Comparison of ENCODE assay signal across 9 mouse cellular contexts in the genomic region with DNA sequence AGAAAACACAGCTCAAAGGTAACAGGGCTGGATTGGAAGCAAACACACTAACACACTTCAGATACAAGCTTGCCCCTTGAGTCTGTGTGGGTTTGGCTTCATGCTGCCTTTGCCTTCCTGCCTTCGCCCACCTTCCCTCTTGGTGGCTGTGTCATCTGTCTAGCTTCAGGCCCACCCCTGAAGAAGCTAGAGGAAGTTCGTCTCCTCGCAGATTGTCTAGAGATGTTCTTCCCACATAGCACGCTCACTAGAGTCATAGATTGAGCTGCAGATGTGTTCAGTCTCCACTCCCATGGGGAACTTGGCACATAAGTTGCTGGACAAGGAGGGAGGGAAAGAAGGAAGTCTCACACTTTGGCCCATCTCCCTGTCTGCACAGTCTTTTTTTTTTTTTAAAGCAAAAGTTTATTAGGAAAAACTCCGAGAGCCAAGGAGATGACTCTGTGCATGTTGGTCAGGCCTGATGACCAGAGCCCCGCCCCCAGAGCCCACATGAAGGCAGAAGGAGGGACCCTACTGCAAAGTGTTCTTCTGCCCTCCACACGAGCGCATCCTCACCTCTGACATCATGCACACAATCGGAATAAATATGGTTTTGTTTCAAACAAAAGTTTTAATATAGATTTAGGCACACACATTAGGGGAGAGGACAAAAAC. TPM values are rescaled to one million over a fixed set of nuclear protein-coding genes. Genes with fewer than 3 reads are reported as not detected.
DNase-seq lines count a peak whose midpoint lies in the region; ATAC-seq lines count a peak whose summit lies in the region.
"Had no signal": no experiment of that assay in that cellular context is flagged by ENCODE, and none has a peak within 500 bp of the region (broad histone marks: within the 10 kb centered on the region; RNA-seq: fewer than 3 reads in every experiment).

No protein-coding gene starts in this region.

- H3K79me2 ChIP-seq in macrophage (ENCODE audit: inconsistent target), result peaks cover 53% of the 10 kb centered on the region

- H3K27ac ChIP-seq in hindbrain, embryonic 15.5 days (replicated peaks), result 0 out of 2 replicates have a peak overlapping the region, but pooled peaks have one; percentile 10
- H3K27ac ChIP-seq in hindbrain, embryonic 13.5 days, result no peak overlapping the region
- 0 out of 2 replicates have a peak overlapping the region, but pooled peaks have one; percentile 15 for H3K27ac ChIP-seq in midbrain, embryonic 12.5 days (replicated peaks)
- no peak overlapping the region for H3K27ac ChIP-seq in midbrain, embryonic 14.5 days (replicated peaks; ENCODE audit: low read depth, low read length)
- H3K27ac ChIP-seq in brown adipose tissue, adult 24 weeks (replicated peaks; ENCODE audit: low read depth, low read length), result 0 out of 2 replicates have a peak overlapping the region, but pooled peaks have one; percentile 9
- H3K27ac ChIP-seq in macrophage, result peak overlapping the region; percentile 80
- H3K27ac ChIP-seq: lung, embryonic 15.5 days had no signal

- H3K9me3 ChIP-seq in hindbrain, embryonic 15.5 days, result no peaks in the 10 kb centered on the region
- no peaks in the 10 kb centered on the region for H3K9me3 ChIP-seq in hindbrain, embryonic 13.5 days
- H3K9me3 ChIP-seq in midbrain, embryonic 12.5 days, result no peaks in the 10 kb centered on the region
- H3K9me3 ChIP-seq in midbrain, embryonic 14.5 days (ENCODE audit: control insufficient read depth, low read length), result no peaks in the 10 kb centered on the region
- H3K9me3 ChIP-seq: forebrain, embryonic 13.5 days; lung, embryonic 15.5 days had no signal

- H3K4me3 ChIP-seq in hindbrain, embryonic 15.5 days, result no peak overlapping the region
- no peak overlapping the region for H3K4me3 ChIP-seq in hindbrain, embryonic 13.5 days
- no peak overlapping the region for H3K4me3 ChIP-seq in midbrain, embryonic 12.5 days
- H3K4me3 ChIP-seq in midbrain, embryonic 14.5 days (replicated peaks; ENCODE audit: low read depth, low read length), result no peak overlapping the region
- no peak overlapping the region for H3K4me3 ChIP-seq in brown adipose tissue, adult 24 weeks (ENCODE audit: insufficient read depth, low read depth, low read length)
- no peak overlapping the region for H3K4me3 ChIP-seq in macrophage (ENCODE audit: inconsistent target)
- H3K4me3 ChIP-seq: forebrain, embryonic 13.5 days; lung, embryonic 15.5 days had no signal

- H3K4me1 ChIP-seq in hindbrain, embryonic 15.5 days (replicated peaks), result peaks cover 39% of the 10 kb centered on the region
- H3K4me1 ChIP-seq in hindbrain, embryonic 13.5 days (replicated peaks), result peaks cover 39% of the 10 kb centered on the region
- peaks cover 21% of the 10 kb centered on the region for H3K4me1 ChIP-seq in midbrain, embryonic 12.5 days
- H3K4me1 ChIP-seq in midbrain, embryonic 14.5 days (ENCODE audit: control insufficient read depth, insufficient read depth, low read length), result peaks cover 14% of the 10 kb centered on the region
- H3K4me1 ChIP-seq in brown adipose tissue, adult 24 weeks (ENCODE audit: control insufficient read depth, insufficient read depth, insufficient read length, low read length), result peaks cover 3% of the 10 kb centered on the region; the same call in 1 of the 2 replicates

- H3K36me3 ChIP-seq in hindbrain, embryonic 15.5 days, result peaks cover 24% of the 10 kb centered on the region; the same call in 1 of the 2 replicates
- H3K36me3 ChIP-seq in hindbrain, embryonic 13.5 days, result peaks cover 24% of the 10 kb centered on the region
- peaks cover 28% of the 10 kb centered on the region for H3K36me3 ChIP-seq in midbrain, embryonic 12.5 days
- H3K36me3 ChIP-seq in midbrain, embryonic 14.5 days (ENCODE audit: control insufficient read depth, insufficient read depth, low read length), result peaks cover 28% of the 10 kb centered on the region
- peaks cover 17% of the 10 kb centered on the region; the same call in 1 of the 2 replicates for H3K36me3 ChIP-seq in macrophage (ENCODE audit: inconsistent target)

- H3K9ac ChIP-seq in hindbrain, embryonic 15.5 days, result no peak overlapping the region
- H3K9ac ChIP-seq in hindbrain, embryonic 13.5 days, result no peak overlapping the region; the same call in 1 of the 2 replicates
- H3K9ac ChIP-seq in midbrain, embryonic 12.5 days (replicated peaks), result no peak overlapping the region
- no peak overlapping the region for H3K9ac ChIP-seq in midbrain, embryonic 14.5 days (replicated peaks; ENCODE audit: low read length)
- H3K9ac ChIP-seq: forebrain, embryonic 13.5 days; lung, embryonic 15.5 days had no signal

- DNase-seq in midbrain, embryonic 14.5 days, result no peak
- no peak for DNase-seq in left cerebral cortex, adult 11 months (ENCODE audit: low spot score)

- 84% methylated on average over 9 of the region's 9 CpGs for WGBS in hindbrain, embryonic 15.5 days
- 83% methylated on average over 9 of the region's 9 CpGs for WGBS in hindbrain, embryonic 13.5 days
- 86% methylated on average over 9 of the region's 9 CpGs for WGBS in midbrain, embryonic 12.5 days
- WGBS in midbrain, embryonic 14.5 days, result 81% methylated on average over 9 of the region's 9 CpGs
- 51% methylated on average over 9 of the region's 9 CpGs for whole genome bisulfite sequencing in macrophage (ENCODE audit: missing documents)

- H3K4me2 ChIP-seq in hindbrain, embryonic 15.5 days, result no peak overlapping the region
- no peak overlapping the region for H3K4me2 ChIP-seq in hindbrain, embryonic 13.5 days
- H3K4me2 ChIP-seq in midbrain, embryonic 12.5 days (replicated peaks), result no peak overlapping the region
- H3K4me2 ChIP-seq in midbrain, embryonic 14.5 days (ENCODE audit: low read length), result no peak overlapping the region
- H3K4me2 ChIP-seq: forebrain, embryonic 13.5 days; lung, embryonic 15.5 days had no signal

- ATAC-seq in hindbrain, embryonic 15.5 days (ENCODE audit: low FRiP score, low read depth), result no peak
- no peak for ATAC-seq in hindbrain, embryonic 13.5 days (ENCODE audit: low FRiP score)
- no peak for ATAC-seq in midbrain, embryonic 12.5 days (ENCODE audit: low FRiP score, low read depth)
- no peak for ATAC-seq in midbrain, embryonic 14.5 days (ENCODE audit: low FRiP score, low TSS enrichment)

- H3K27me3 ChIP-seq in hindbrain, embryonic 15.5 days, result no peaks in the 10 kb centered on the region
- H3K27me3 ChIP-seq in hindbrain, embryonic 13.5 days, result no peaks in the 10 kb centered on the region
- H3K27me3 ChIP-seq in midbrain, embryonic 12.5 days, result no peaks in the 10 kb centered on the region
- no peaks in the 10 kb centered on the region for H3K27me3 ChIP-seq in midbrain, embryonic 14.5 days (ENCODE audit: control insufficient read depth, insufficient read depth, low read length)
- H3K27me3 ChIP-seq: forebrain, embryonic 13.5 days; lung, embryonic 15.5 days had no signal

RNA-seq across cellular contexts. Expression of gene Sdhb, which starts 3.1 kb away (rescaled TPM):
- polyA plus RNA-seq in hindbrain, embryonic 15.5 days (2015; fragmentation: Nextera tagmentation; extraction: Ambion mirVana), result 480 TPM in 2 replicates
- 442 and 459 TPM in 2 replicates for polyA plus RNA-seq in hindbrain, embryonic 13.5 days (2015; fragmentation: Nextera tagmentation; extraction: Ambion mirVana)
- 394 and 399 TPM in 2 replicates for polyA plus RNA-seq in midbrain, embryonic 12.5 days (2016; fragmentation: Nextera tagmentation; extraction: Ambion mirVana)
- polyA plus RNA-seq in midbrain, embryonic 14.5 days (2014; fragmentation: Nextera tagmentation; extraction: Ambion mirVana), result 456 and 524 TPM in 2 replicates
- 2,044 and 2,390 TPM in 2 replicates for polyA plus RNA-seq in brown adipose tissue, adult 24 weeks (2012; ENCODE audit: insufficient read depth, insufficient read length, missing spikeins)
- 100 to 1,000 TPM in 4 of 26 experiments, 10 to 100 TPM in 22; 15.8 to 124 (median 61.4) TPM for total RNA-seq in macrophage (2018; cell fraction: chromatin; rRNA removed)
- 100 to 1,000 TPM; 119 to 291 (median 183) TPM for total RNA-seq in macrophage (2018; cell fraction: cytosol; rRNA removed)
- 100 to 1,000 TPM in 4 of 26 experiments, 10 to 100 TPM in 22; 28.6 to 130 (median 74.8) TPM for total RNA-seq in macrophage (2018; cell fraction: nucleus; rRNA removed)
- polyA plus RNA-seq in macrophage (2018), result 115 to 183 TPM (median 157 TPM) in 3 replicates

RNA-seq across cellular contexts. Expression of gene Atp13a2, which starts 22.6 kb away (rescaled TPM):
- polyA plus RNA-seq in hindbrain, embryonic 15.5 days (2015; fragmentation: Nextera tagmentation; extraction: Ambion mirVana), result 181 and 193 TPM in 2 replicates
- 140 TPM in 2 replicates for polyA plus RNA-seq in hindbrain, embryonic 13.5 days (2015; fragmentation: Nextera tagmentation; extraction: Ambion mirVana)
- polyA plus RNA-seq in midbrain, embryonic 12.5 days (2016; fragmentation: Nextera tagmentation; extraction: Ambion mirVana), result 93.4 and 97.2 TPM in 2 replicates
- polyA plus RNA-seq in midbrain, embryonic 14.5 days (2014; fragmentation: Nextera tagmentation; extraction: Ambion mirVana), result 162 and 173 TPM in 2 replicates
- polyA plus RNA-seq in brown adipose tissue, adult 24 weeks (2012; ENCODE audit: insufficient read depth, insufficient read length, missing spikeins), result 6.7 and 6.8 TPM in 2 replicates
- 1,000 to 10,000 TPM in 2 of 26 experiments, 100 to 1,000 TPM in 22, 10 to 100 TPM in 2; 80.1 to 1,178 (median 596) TPM for total RNA-seq in macrophage (2018; cell fraction: chromatin; rRNA removed)
- 100 to 1,000 TPM; 198 to 483 (median 309) TPM for total RNA-seq in macrophage (2018; cell fraction: cytosol; rRNA removed)
- total RNA-seq in macrophage (2018; cell fraction: nucleus; rRNA removed), result 100 to 1,000 TPM in 25 of 26 experiments, 10 to 100 TPM in 1; 81.9 to 812 (median 459) TPM
- polyA plus RNA-seq in macrophage (2018), result 156 to 334 TPM (median 219 TPM) in 3 replicates

RNA-seq across cellular contexts. Expression of gene Mfap2, which starts 46.1 kb away (rescaled TPM):
- 161 and 173 TPM in 2 replicates for polyA plus RNA-seq in hindbrain, embryonic 15.5 days (2015; fragmentation: Nextera tagmentation; extraction: Ambion mirVana)
- 198 and 227 TPM in 2 replicates for polyA plus RNA-seq in hindbrain, embryonic 13.5 days (2015; fragmentation: Nextera tagmentation; extraction: Ambion mirVana)
- polyA plus RNA-seq in midbrain, embryonic 12.5 days (2016; fragmentation: Nextera tagmentation; extraction: Ambion mirVana), result 240 and 287 TPM in 2 replicates
- polyA plus RNA-seq in midbrain, embryonic 14.5 days (2014; fragmentation: Nextera tagmentation; extraction: Ambion mirVana), result 142 and 169 TPM in 2 replicates
- 1.4 and 3.0 TPM in 2 replicates for polyA plus RNA-seq in brown adipose tissue, adult 24 weeks (2012; ENCODE audit: insufficient read depth, insufficient read length, missing spikeins)
- 10 to 100 TPM in 1 of 26 experiments, 1 to 10 TPM in 4, under 1 TPM in 2, not detected in 19; 0.86 to 30.1 (median 1.1) TPM for total RNA-seq in macrophage (2018; cell fraction: chromatin; rRNA removed)
- total RNA-seq in macrophage (2018; cell fraction: cytosol; rRNA removed), result under 1 TPM in 2 of 26 experiments, not detected in 24; 0.18 to 0.47 TPM
- 1 to 10 TPM in 6 of 26 experiments, under 1 TPM in 5, not detected in 15; 0.50 to 3.5 (median 1.0) TPM for total RNA-seq in macrophage (2018; cell fraction: nucleus; rRNA removed)
- not detected in 3 replicates for polyA plus RNA-seq in macrophage (2018)

RNA-seq across cellular contexts. Expression of gene Padi2, which starts 57.9 kb away (rescaled TPM):
- polyA plus RNA-seq in hindbrain, embryonic 15.5 days (2015; fragmentation: Nextera tagmentation; extraction: Ambion mirVana), result 1.2 and 2.2 TPM in 2 replicates
- polyA plus RNA-seq in hindbrain, embryonic 13.5 days (2015; fragmentation: Nextera tagmentation; extraction: Ambion mirVana), result 0.89 and 1.1 TPM in 2 replicates
- 0.39 and 0.89 TPM in 2 replicates for polyA plus RNA-seq in midbrain, embryonic 12.5 days (2016; fragmentation: Nextera tagmentation; extraction: Ambion mirVana)
- 1.1 and 1.7 TPM in 2 replicates for polyA plus RNA-seq in midbrain, embryonic 14.5 days (2014; fragmentation: Nextera tagmentation; extraction: Ambion mirVana)
- 1.6 and 2.5 TPM in 2 replicates for polyA plus RNA-seq in brown adipose tissue, adult 24 weeks (2012; ENCODE audit: insufficient read depth, insufficient read length, missing spikeins)
- total RNA-seq in macrophage (2018; cell fraction: chromatin; rRNA removed), result 1 to 10 TPM in 12 of 26 experiments, under 1 TPM in 11, not detected in 3; 0.20 to 5.4 (median 1.2) TPM
- total RNA-seq in macrophage (2018; cell fraction: cytosol; rRNA removed), result 1 to 10 TPM in 24 of 26 experiments, under 1 TPM in 2; 0.76 to 8.7 (median 3.5) TPM
- 1 to 10 TPM in 19 of 26 experiments, under 1 TPM in 7; 0.47 to 6.7 (median 1.9) TPM for total RNA-seq in macrophage (2018; cell fraction: nucleus; rRNA removed)
- polyA plus RNA-seq in macrophage (2018), result 5.2 to 6.9 TPM (median 5.6 TPM) in 3 replicates

Comparison
In these comparisons a context has a peak if more than half of its experiments do, and no peak if none do; other contexts are left out.
1. H3K27ac ChIP-seq: peak in hindbrain, embryonic 15.5 days (single experiment), midbrain, embryonic 12.5 days (single experiment), brown adipose tissue, adult 24 weeks (single experiment) and macrophage (single experiment); none in hindbrain, embryonic 13.5 days (single experiment) and midbrain, embryonic 14.5 days (single experiment).
2. RNA of gene Atp13a2, which starts 22.6 kb away (polyA plus RNA-seq): 156 to 334 TPM in macrophage, 181 to 193 TPM in hindbrain, embryonic 15.5 days, 162 to 173 TPM in midbrain, embryonic 14.5 days, 140 TPM in hindbrain, embryonic 13.5 days and 93.4 to 97.2 TPM in midbrain, embryonic 12.5 days; 6.7 to 6.8 TPM in brown adipose tissue, adult 24 weeks; every median in the first group is over 10 times any median in the second.
3. RNA of gene Mfap2, which starts 46.1 kb away (polyA plus RNA-seq): 240 to 287 TPM in midbrain, embryonic 12.5 days, 198 to 227 TPM in hindbrain, embryonic 13.5 days, 161 to 173 TPM in hindbrain, embryonic 15.5 days and 142 to 169 TPM in midbrain, embryonic 14.5 days; 1.4 to 3.0 TPM in brown adipose tissue, adult 24 weeks and not detected in macrophage; every median in the first group is over 10 times any median in the second.